Mouse (Mus musculus) testis, adult 2 months (tissue): Measurements from ENCODE around the gene Ttc7. TPM values are rescaled to one million over a fixed set of nuclear protein-coding genes. Genes with fewer than 3 reads are reported as not detected.
A peak's percentile ranks its signal among the peaks of the same experiment; 100 is the strongest.

Experiments
- H3K27ac ChIP-seq: fragments of 200-500 bp; 2 replicates; pipeline ENCODE4 v1.5.1; 2012; ENCODE audit warnings: low read depth, low read length; ENCODE audit not compliant: control insufficient read depth, insufficient read depth
- H3K27me3 ChIP-seq: fragments of 200-500 bp; 2 replicates; pipeline ENCODE4 v1.6.1; 2012; ENCODE audit warnings: mild to moderate bottlenecking, low read length, moderate library complexity; ENCODE audit not compliant: control insufficient read depth, insufficient read depth
- H3K36me3 ChIP-seq: fragments of 200-500 bp; 2 replicates; pipeline ENCODE4 v1.6.1; 2012; ENCODE audit warnings: mild to moderate bottlenecking, low read length; ENCODE audit not compliant: control insufficient read depth, insufficient read depth
- H3K4me1 ChIP-seq: fragments of 200-500 bp; 2 replicates; pipeline ENCODE4 v1.6.1; 2012; ENCODE audit warnings: low read length; ENCODE audit not compliant: control insufficient read depth, insufficient read depth
- H3K4me3 ChIP-seq: fragments of 200-500 bp; 2 replicates; pipeline ENCODE4 v1.5.1; 2012; ENCODE audit warnings: low read depth, mild to moderate bottlenecking, low read length, moderate library complexity, mixed read lengths; ENCODE audit not compliant: control insufficient read depth
- CTCF ChIP-seq: fragments of 200-500 bp; IDR thresholded peaks from 2 replicates; pipeline ENCODE4 v1.5.1; 2012; ENCODE audit warnings: low read depth, mild to moderate bottlenecking, inconsistent platforms, low read length, moderate library complexity; ENCODE audit not compliant: control insufficient read depth, insufficient read depth, insufficient replicate concordance
- POLR2A ChIP-seq: fragments of 200-500 bp; IDR thresholded peaks from 2 replicates; pipeline ENCODE4 v1.6.1; 2012; ENCODE audit warnings: low read depth, mild to moderate bottlenecking, inconsistent platforms, low read length, moderate library complexity; ENCODE audit not compliant: control insufficient read depth
- polyA plus RNA-seq: library from polyadenylated mRNA; depleted of rRNA; stranded (reverse); fragments of >200 nt; gene quantifications from 2 replicates; pipeline ENCODE4 v1.2.3, GENCODE M21; 2012; rRNA removed

Ttc7 gene
- polyA plus RNA-seq, 1 experiment: 71.5 TPM

- TF ChIP-seq CTCF (no peak), POLR2A (no peak)
- H3K27me3 ChIP-seq: no peaks in the 10 kb centered on the region
- no peak overlapping the region for H3K27ac ChIP-seq
- H3K4me1 ChIP-seq: no peaks in the 10 kb centered on the region
- no peak overlapping the region for H3K4me3 ChIP-seq
- no peaks in the 10 kb centered on the region for H3K36me3 ChIP-seq
These were observed 120.8 kb downstream of the Ttc7 start for GRCm38 (mm10) chr17:87403462-87403861.

GRCm38 (mm10) chr17:87405576-87405975 lies 122.9 kb downstream of the Ttc7 start:
- Histone ChIP-seq H3K4me1 (no peaks in the 10 kb centered on the region), H3K27ac (no peak overlapping the region), H3K4me3 (no peak overlapping the region), H3K27me3 (no peaks in the 10 kb centered on the region), H3K36me3 (no peaks in the 10 kb centered on the region)
- no peak for TF ChIP-seq CTCF
- TF ChIP-seq POLR2A: no peak

- TF ChIP-seq CTCF (no peak), POLR2A (no peak)
These were observed 124.0 kb downstream of the Ttc7 start for GRCm38 (mm10) chr17:87406646-87407045.

DNA sequence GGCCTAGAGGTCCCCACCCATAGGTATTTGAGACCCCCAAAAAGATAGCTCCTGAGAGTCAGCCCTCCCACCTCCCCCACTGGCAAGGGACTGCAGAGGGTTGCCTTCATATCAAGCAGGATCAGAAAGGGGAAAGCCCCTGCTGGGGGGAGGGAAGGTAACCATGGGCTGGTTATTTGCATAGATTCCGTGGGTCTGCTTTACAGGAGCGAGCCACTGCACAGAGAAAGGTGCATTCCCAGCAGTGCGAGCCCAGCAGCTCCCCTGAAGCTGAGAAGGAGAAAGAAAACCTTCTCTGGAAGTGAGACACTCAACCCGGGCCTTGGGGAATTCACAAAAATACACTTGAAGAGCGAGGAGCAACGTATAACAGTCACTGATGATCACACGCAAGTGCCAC lies 135.4 kb downstream of the Ttc7 start:
- H3K27ac ChIP-seq: no peak overlapping the region
- H3K36me3 ChIP-seq: no peaks in the 10 kb centered on the region
- H3K4me3 ChIP-seq: no peak overlapping the region
- TF ChIP-seq CTCF (no peak), POLR2A (no peak)
- H3K4me1 ChIP-seq: peaks cover 4% of the 10 kb centered on the region
- no peaks in the 10 kb centered on the region for H3K27me3 ChIP-seq

More at GRCm38 (mm10) chr17:87406646-87407045, 124.0 kb downstream of the Ttc7 start:
- Histone ChIP-seq H3K27me3 (no peaks in the 10 kb centered on the region), H3K27ac (no peak overlapping the region), H3K36me3 (no peaks in the 10 kb centered on the region), H3K4me1 (no peaks in the 10 kb centered on the region), H3K4me3 (no peak overlapping the region)

DNA sequence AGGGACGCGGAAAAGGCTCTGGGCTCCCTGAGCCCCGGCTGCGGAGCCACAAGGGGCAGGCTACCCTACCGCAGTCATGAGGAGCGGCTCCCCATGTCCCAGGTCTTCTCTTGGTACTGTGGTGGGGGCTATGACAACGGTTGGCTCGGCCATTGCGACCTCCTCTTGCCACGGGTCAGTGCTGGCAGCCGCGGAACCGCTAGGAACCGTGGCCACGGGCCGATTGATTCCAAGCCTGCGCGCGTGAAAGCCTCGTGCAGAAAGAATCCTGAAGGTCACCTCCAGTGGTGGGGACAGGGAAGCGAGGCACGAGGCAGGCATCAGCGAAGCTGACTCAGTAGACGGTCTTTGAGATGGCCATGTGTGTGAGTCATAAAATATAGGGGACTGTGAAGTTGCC lies 144.8 kb downstream of the Ttc7 start, which contains the start of gene Stpg4:
TSS of gene Stpg4 (minus strand) at position 231 of the 400 bp plus-strand sequence.
- TF ChIP-seq POLR2A: peak; percentile 67; the same call in 1 of the 2 replicates
- TF ChIP-seq CTCF: no peak
- no peaks in the 10 kb centered on the region for H3K27me3 ChIP-seq
- H3K27ac ChIP-seq: peak within 1 kb of the TSS; percentile 91
- H3K4me1 ChIP-seq: no peaks in the 10 kb centered on the region; the same call in none of the 2 replicates
- H3K36me3 ChIP-seq: no peaks in the 10 kb centered on the region
- peak within 1 kb of the TSS; percentile 90 for H3K4me3 ChIP-seq

DNA sequence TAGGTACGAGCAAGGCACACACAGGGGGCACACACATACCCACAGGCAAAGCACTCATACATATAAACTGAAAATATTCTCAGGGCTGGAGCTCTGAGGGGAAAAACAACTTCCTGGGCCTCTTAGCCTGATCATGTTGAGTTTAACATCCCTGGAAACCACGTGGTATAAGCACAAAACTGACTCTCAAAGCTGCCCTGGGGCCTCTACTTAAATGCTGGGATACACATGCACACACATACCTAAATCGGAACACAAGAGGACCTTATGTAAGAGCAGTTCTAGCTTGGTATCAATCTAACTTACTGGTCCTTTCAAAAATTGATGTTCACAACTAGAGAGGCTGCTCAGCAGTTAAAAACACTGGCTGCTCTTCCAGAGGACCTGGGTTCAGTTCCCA lies 146.7 kb downstream of the Ttc7 start:
- Histone ChIP-seq H3K36me3 (no peaks in the 10 kb centered on the region), H3K27me3 (no peaks in the 10 kb centered on the region), H3K4me1 (no peaks in the 10 kb centered on the region; the same call in none of the 2 replicates), H3K27ac (no peak overlapping the region), H3K4me3 (no peak overlapping the region)
- TF ChIP-seq CTCF: no peak
- TF ChIP-seq POLR2A: no peak

Other genes with a start within 250 kb of the Ttc7 start
- gene Socs5, start 175.2 kb upstream of the Ttc7 start, polyA plus RNA-seq: 6.4 and 6.9 TPM in 2 replicates
- 34.0 and 40.4 TPM in 2 replicates for gene Mcfd2, start 17.0 kb upstream of the Ttc7 start, polyA plus RNA-seq
- gene Stpg4, start 144.9 kb downstream of the Ttc7 start, polyA plus RNA-seq: 382 and 415 TPM in 2 replicates
- 174 and 245 TPM in 2 replicates for gene Calm2, start 164.0 kb downstream of the Ttc7 start, polyA plus RNA-seq